Mouse (Mus musculus): Measurements from ENCODE around the gene 1700113H08Rik.

DNA sequence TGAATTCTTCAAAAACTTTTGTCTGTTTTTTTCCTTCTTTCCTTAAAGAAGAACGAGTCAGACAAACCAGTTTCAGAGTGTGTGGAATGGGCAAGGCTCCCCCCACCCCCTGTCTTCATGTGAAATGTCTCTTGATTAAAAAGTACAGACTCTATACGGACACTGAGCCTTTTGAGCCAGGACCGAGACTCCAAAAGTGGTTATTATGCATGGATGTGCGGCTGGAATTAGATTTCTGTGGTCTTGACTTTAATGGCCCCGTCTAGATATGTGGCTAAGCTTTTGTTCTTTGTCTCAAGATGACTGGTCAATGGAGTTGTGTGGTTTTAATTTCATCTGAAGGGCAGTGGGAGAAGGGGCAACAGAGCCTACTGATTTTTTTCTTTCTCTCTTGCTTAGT, 29.8 kb downstream of the 1700113H08Rik start:
- TF ChIP-seq ZNF384 (IDR thresholded peaks at IDR 0.05; ENCODE audit: low read depth, low read length) (no peak), HCFC1 (IDR thresholded peaks at IDR 0.05; ENCODE audit: borderline replicate concordance, insufficient read depth, low read length) (no peak), ZC3H11A (IDR thresholded peaks at IDR 0.05; ENCODE audit: borderline replicate concordance, low read depth, low read length) (no peak), CHD2 (IDR thresholded peaks at IDR 0.05; ENCODE audit: low read depth, low read length) (no peak), MAFK (IDR thresholded peaks at IDR 0.05; ENCODE audit: insufficient read depth, low read depth, low read length) (no peak)

Measured in ES-E14 (cell line).